Mouse (Mus musculus) gastrocnemius, adult 2 months (tissue): ENCODE results near the gene Cuzd1. TPM values are rescaled to one million over a fixed set of nuclear protein-coding genes. Genes with fewer than 3 reads are reported as not detected.
A peak's percentile ranks its signal among the peaks of the same experiment; 100 is the strongest.

ENCODE experiments used
- DNase-seq: peaks from one replicate; pipeline ENCODE4 v3.0.0; 2022
- H3K27ac ChIP-seq: fragments of 200-600 bp; 2 replicates; pipeline ENCODE4 v1.8.1; 2022; ENCODE audit warnings: mild to moderate bottlenecking
- H3K4me3 ChIP-seq: fragments of 200-600 bp; 2 replicates; pipeline ENCODE4 v1.8.1; 2022; ENCODE audit warnings: mild to moderate bottlenecking, moderate library complexity
- CTCF ChIP-seq: fragments of 200-600 bp; IDR thresholded peaks from 2 replicates; pipeline ENCODE4 v1.8.1; 2022; ENCODE audit warnings: antibody characterized with exemption, mild to moderate bottlenecking, moderate library complexity
- intact Hi-C: fragments of 180-260 bp; cut with DNase I; formaldehyde crosslinking; loops from one replicate; pipeline ENCODE4 v1.15.1; 2025
- total RNA-seq, 2 experiments: library from RNA; stranded (reverse); gene quantifications; 2 replicates each; pipeline ENCODE4 v1.2.3; 2021

Cuzd1 gene
- total RNA-seq, 2 experiments from 2014 or later = 0.38 to 0.86 TPM

DNA sequence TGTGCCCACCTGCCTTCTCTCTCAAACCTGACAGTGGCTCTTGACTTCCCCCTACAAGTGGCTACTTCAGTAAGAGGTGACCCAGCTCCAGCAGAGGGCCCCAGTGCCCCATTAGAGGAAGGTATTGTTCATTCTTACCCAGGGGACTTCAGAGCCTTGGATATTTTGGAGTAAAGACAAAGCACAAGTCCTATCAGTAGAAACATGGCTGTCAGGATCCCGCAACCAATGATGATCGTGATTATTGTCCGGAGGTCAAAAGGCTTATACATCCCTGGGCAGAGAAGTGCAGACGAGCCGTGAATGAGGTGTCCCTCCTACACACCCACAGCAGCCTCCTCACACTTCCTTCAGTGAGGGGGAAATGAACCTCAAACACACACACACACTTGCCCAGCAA is 5.0 kb upstream of the Cuzd1 start:
- no peak overlapping the region for H3K4me3 ChIP-seq
- H3K27ac ChIP-seq = no peak overlapping the region
- TF ChIP-seq CTCF = no peak
- no peak for DNase-seq
- intact Hi-C loops = no loop called here

DNA sequence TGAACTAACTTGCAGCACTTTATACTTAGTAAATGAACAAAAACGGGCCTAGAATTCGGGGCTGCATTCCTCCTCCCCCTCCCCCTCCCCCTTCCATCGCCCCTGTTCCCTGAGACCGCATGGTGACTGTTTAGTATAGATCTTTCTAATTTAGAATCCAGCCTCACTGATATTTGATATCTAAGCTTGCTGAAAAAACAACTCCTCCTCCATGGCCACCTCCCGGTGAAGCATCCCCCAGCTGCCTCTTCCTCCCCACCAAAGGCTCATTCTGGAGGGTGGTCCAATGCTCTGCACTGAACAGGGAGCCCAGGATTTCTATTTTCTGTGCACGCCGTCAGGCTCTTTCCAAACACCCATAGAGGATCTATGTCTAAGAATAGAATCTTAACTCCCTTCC is 3.8 kb downstream of the Cuzd1 start:
- Histone ChIP-seq H3K27ac (no peak overlapping the region), H3K4me3 (no peak overlapping the region)
- TF ChIP-seq CTCF = no peak
- DNase-seq = no peak
- intact Hi-C loops = no loop called here

DNA sequence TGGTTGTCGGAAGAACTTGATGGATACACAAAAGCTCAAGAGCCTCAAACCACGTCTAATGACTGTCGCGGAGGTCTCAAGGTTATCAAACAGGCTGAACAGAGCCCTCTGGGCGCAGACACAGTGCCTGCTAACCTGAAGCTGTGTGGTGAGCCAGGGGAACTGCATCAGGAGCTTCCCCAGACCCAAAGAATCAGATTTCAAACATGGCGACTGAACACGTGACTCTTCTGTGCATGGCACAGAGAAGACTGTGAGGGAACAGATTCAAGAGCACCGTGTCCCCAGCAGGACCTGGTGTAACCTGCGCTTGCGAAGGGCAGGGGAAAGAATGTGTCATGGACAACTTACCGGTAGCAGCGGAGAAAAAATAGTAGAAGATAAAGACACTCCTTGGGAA is 4.5 kb downstream of the Cuzd1 start:
- no peak overlapping the region for H3K4me3 ChIP-seq
- intact Hi-C loops = no loop called here
- TF ChIP-seq CTCF = no peak
- H3K27ac ChIP-seq = no peak overlapping the region
- DNase-seq = no peak

DNA sequence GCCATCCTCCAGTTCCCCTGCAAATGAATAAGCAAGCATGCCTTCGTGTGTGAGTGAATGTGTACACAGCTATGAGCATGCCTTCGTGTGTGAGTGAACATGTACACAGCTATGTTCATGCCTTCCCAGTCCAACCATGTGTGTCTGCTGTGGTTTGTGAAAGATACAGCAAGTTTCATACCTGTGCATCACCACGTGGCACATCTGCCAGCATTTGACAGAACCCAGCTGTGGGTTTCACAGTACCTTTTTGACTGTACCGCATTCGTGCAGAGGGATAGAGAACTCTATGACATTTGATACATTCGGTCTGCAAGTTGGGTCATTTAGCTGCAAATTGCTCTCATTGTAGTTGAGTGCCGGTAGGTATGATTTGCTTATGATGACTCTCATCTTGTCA is 7.6 kb downstream of the Cuzd1 start:
- Histone ChIP-seq H3K4me3 (no peak overlapping the region), H3K27ac (no peak overlapping the region)
- TF ChIP-seq CTCF = no peak
- intact Hi-C loops = no loop called here
- no peak for DNase-seq

DNA sequence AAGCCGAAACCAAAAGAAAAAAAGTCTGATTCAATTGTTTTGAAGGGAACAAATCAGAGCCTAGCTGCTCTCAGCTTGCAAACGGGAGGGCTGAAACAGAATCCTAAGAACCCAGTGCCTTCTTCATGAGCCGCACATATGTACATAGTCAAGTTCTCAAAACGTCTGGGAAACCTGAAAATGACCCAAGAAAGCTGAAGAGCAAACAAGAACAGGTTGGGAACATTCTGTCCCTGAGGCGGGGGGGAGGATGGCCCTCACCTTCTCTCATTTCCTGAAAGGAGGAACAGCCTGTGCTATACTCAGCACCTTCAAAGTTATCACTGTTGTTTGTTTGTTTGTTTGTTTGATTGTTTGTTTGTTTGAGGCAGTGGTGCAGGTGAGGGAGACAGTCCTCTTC is 15.4 kb downstream of the Cuzd1 start:
- intact Hi-C loops = no loop called here
- Histone ChIP-seq H3K27ac (no peak overlapping the region), H3K4me3 (no peak overlapping the region)
- no peak for TF ChIP-seq CTCF
- no peak for DNase-seq

DNA sequence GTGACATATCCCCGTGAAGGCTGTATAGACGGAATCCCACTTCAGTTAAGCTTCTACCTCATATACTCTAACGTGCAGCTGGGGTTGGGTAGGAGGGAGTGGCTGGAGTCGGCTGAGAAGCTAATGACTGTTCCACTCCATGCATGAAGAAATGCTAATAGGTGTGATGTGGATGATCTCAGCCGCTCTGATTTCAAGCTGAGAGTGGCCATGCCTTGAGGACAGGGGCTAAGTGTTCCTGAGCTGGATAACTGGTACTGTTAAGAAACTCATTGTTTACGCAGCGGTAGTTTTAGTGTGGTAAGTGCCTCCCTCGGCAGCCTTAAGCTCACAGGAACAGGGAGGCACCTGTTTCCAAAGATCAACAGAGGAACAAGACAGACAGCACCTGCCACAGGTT is 18.8 kb downstream of the Cuzd1 start:
- no peak for DNase-seq

DNA sequence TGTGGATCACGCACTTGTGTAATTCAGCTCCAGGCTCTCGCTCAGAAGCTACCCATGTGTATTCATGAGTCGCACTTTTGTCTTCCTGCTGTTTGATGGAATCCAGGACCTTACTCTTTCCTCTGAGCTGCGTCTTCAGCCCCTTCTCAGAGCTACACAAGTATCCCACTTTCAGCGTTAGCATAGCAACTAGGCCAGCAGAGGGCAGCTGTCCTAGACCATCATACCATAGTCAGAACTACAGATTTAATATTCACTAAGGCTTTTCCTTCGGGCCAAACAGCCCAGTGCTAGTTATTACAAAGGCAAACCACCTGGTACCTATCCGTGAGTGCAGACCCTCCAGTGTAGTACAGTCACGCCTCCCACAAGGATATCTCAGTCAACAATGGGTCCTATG is 24.9 kb downstream of the Cuzd1 start:
- Histone ChIP-seq H3K4me3 (no peak overlapping the region), H3K27ac (no peak overlapping the region)
- intact Hi-C loops = no loop called here
- no peak for DNase-seq
- TF ChIP-seq CTCF = peak; percentile 30; the same call in 1 of the 2 replicates

More for the DNA sequence above, 18.8 kb downstream of the Cuzd1 start:
- intact Hi-C loops = no loop called here
- no peak overlapping the region for H3K4me3 ChIP-seq
- no peak overlapping the region for H3K27ac ChIP-seq
- no peak for TF ChIP-seq CTCF

DNA sequence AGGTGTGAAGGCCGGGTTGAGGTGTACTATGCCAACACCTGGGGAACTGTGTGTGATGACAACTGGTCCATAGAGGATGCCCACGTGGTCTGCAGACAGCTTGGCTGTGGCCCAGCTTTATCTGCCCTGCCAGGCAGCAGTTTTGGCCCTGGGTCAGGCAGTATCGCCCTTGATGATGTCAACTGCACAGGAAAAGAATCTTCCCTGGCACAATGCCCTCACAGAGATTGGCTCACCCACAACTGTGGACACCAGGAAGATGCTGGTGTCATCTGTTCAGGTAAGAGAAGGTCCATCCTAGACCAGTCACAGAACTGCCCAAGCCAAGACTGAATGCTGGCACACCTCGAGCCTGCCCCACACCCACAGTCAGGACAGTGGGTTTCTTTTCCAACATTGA is 56.2 kb downstream of the Cuzd1 start:
- intact Hi-C loops = no loop called here
- DNase-seq = no peak
- Histone ChIP-seq H3K4me3 (no peak overlapping the region), H3K27ac (no peak overlapping the region)
- TF ChIP-seq CTCF = no peak

DNA sequence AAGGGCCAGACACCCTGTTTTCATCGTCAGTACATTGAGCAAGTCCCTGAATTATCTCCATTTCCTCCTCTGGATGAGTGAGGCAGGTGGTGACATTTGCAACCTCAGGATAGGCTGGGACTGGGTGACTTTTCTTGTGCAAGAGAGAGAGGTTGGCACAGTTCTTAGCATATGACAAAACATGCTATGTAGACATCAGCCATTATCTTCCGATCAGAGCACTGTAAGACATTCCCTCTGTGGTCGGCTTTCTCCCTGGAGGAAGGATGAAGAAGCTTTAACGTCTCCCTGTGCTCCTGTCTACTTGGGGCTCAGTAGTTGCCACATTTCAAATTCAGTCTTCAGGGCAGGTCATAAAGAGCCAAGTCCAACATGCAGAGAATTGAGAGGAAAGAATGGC is 57.8 kb downstream of the Cuzd1 start:
- TF ChIP-seq CTCF = no peak
- Histone ChIP-seq H3K4me3 (no peak overlapping the region), H3K27ac (no peak overlapping the region)
- intact Hi-C loops = no loop called here
- DNase-seq = no peak

DNA sequence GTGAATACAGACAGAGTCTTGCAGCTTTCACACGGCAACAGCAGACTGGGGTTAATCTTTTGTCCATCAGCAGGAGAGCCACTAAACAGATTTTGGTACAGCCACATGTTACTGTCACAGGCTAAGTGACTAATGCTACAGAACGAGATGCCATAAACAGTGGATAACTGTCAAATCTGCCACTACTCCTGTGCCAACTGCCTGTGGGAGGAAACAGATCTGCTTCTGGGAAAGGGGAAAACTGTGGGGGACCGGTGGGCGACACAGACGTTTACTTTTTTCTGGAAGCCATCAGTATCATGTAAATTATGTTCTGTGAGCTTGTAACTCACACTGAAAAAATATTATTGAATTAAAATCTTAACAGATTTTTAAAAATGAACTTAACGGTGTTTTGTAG is 61.1 kb downstream of the Cuzd1 start:
- no peak for TF ChIP-seq CTCF
- no peak for DNase-seq
- Histone ChIP-seq H3K27ac (no peak overlapping the region), H3K4me3 (no peak overlapping the region)
- intact Hi-C loops = no loop called here

Other genes with a start within 250 kb of the Cuzd1 start
- not detected for gene 4933402N03Rik, start 176.0 kb downstream of the Cuzd1 start, total RNA-seq
- not detected for gene 5430419D17Rik, start 147.9 kb downstream of the Cuzd1 start, total RNA-seq
- not detected for gene Fam24b, start 7.2 kb upstream of the Cuzd1 start, total RNA-seq
- gene Fam24a, start 11.6 kb upstream of the Cuzd1 start, total RNA-seq = not detected
- gene 2310057M21Rik, start 40.5 kb upstream of the Cuzd1 start, total RNA-seq = 10 to 100 TPM; 18.5 to 24.0 TPM
- gene Pstk, start 48.8 kb upstream of the Cuzd1 start, total RNA-seq = 10 to 100 TPM; 33.4 to 43.4 TPM
- gene Ikzf5, start 88.2 kb upstream of the Cuzd1 start, total RNA-seq = 10 to 100 TPM; 35.4 to 36.2 TPM
- 100 to 1,000 TPM; 143 to 219 TPM for gene Acadsb, start 88.3 kb upstream of the Cuzd1 start, total RNA-seq
- gene Hmx3, start 220.6 kb upstream of the Cuzd1 start, total RNA-seq = not detected
- not detected for gene Hmx2, start 226.5 kb upstream of the Cuzd1 start, total RNA-seq
- 10 to 100 TPM; 28.9 to 31.2 TPM for gene Bub3, start 237.9 kb upstream of the Cuzd1 start, total RNA-seq